Comparison of ENCODE assay signal across 14 mouse cellular contexts in genomic region chr5:62473412-62473811, GRCm38 (mm10).
"Had no signal": no experiment of that assay in that cellular context is flagged by ENCODE, and none has a peak within 500 bp of the region (broad histone marks: within the 10 kb centered on the region; RNA-seq: fewer than 3 reads in every experiment).

No protein-coding gene starts in this region.

- H3K9me3 ChIP-seq: midbrain, embryonic 13.5 days; midbrain, embryonic 15.5 days; neural tube, embryonic 12.5 days; stomach, embryonic 15.5 days had no signal

- H3K27ac ChIP-seq: midbrain, embryonic 13.5 days; midbrain, embryonic 15.5 days; neural tube, embryonic 12.5 days; stomach, embryonic 15.5 days; stomach, postnatal 0 days had no signal

- H3K27me3 ChIP-seq: midbrain, embryonic 13.5 days; midbrain, embryonic 15.5 days; neural tube, embryonic 12.5 days; stomach, embryonic 15.5 days had no signal

- H3K4me3 ChIP-seq: midbrain, embryonic 13.5 days; midbrain, embryonic 15.5 days; neural tube, embryonic 12.5 days; stomach, embryonic 15.5 days had no signal

- H3K36me3 ChIP-seq: midbrain, embryonic 13.5 days; midbrain, embryonic 15.5 days; neural tube, embryonic 12.5 days; stomach, embryonic 15.5 days had no signal

- H3K4me2 ChIP-seq: lung, embryonic 14.5 days; midbrain, embryonic 11.5 days; midbrain, embryonic 13.5 days; midbrain, embryonic 15.5 days; neural tube, embryonic 12.5 days; stomach, embryonic 15.5 days had no signal

- H3K4me1 ChIP-seq: midbrain, embryonic 13.5 days; midbrain, embryonic 15.5 days; neural tube, embryonic 12.5 days; stomach, embryonic 15.5 days had no signal

- DNase-seq: lung, adult 18-20 months; lung, embryonic 14.5 days; lung, postnatal 10 days; lung, postnatal 4 days; right cerebral cortex, postnatal 14 days; thymus, adult 2 months; thymus, postnatal 25 days; thymus, postnatal 4 days had no signal

- H3K9ac ChIP-seq: lung, embryonic 14.5 days; midbrain, embryonic 13.5 days; midbrain, embryonic 15.5 days; neural tube, embryonic 12.5 days; stomach, embryonic 15.5 days had no signal
